Mouse (Mus musculus): ENCODE data around the gene Twnk. TPM values are rescaled to one million over a fixed set of nuclear protein-coding genes. Genes with fewer than 3 reads are reported as not detected.
A peak's percentile ranks its signal among the peaks of the same experiment; 100 is the strongest.

Gene Twnk
- polyA plus RNA-seq, 1 experiment from 2014 or later, result 19.8 TPM

GRCm38 (mm10) chr19:45010646-45011045, 5.2 kb downstream of the Twnk start:
- no peak overlapping the region for H3K9ac ChIP-seq (ENCODE audit: low read depth, low read length)
- H3K36me3 ChIP-seq (ENCODE audit: control insufficient read depth, insufficient read depth, low read length), result peaks cover 13% of the 10 kb centered on the region
- no peaks in the 10 kb centered on the region for H3K27me3 ChIP-seq (replicated peaks; ENCODE audit: control insufficient read depth, insufficient read depth, low read length)
- H3K4me2 ChIP-seq (ENCODE audit: low read depth, low read length), result no peak overlapping the region
- ATAC-seq, result no peak
- no peaks in the 10 kb centered on the region for H3K9me3 ChIP-seq (ENCODE audit: control insufficient read depth, low read length)
- no peak overlapping the region for H3K4me3 ChIP-seq (ENCODE audit: low read length)
- WGBS, result 85% methylated on average over 4 of the region's 4 CpGs
- H3K4me1 ChIP-seq (ENCODE audit: control insufficient read depth, insufficient read depth, low read length), result peaks cover 36% of the 10 kb centered on the region
- no peak overlapping the region for H3K27ac ChIP-seq (ENCODE audit: low read length)

DNA sequence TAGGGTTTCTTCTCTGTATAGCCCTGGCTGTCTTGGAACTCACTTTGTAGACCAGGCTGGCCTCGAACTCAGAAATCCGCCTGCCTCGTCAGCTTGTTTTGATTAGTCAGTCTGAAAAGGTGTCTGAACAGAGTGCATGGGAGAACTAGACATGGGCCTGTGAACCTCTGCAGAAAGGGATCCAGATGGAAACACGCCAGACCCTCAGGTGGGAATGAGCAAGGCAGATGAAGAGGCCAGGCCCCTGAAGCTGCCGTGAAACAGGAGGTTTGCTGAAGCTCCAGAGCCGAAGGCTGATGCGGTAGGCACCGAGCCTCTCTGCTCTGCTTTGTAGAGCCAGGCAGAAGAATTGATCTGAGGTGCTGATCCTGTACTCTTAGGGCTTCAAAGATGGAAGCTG, 6.8 kb downstream of the Twnk start:
- Histone ChIP-seq H3K4me3 (ENCODE audit: low read length) (no peak overlapping the region), H3K9ac (ENCODE audit: low read depth, low read length) (no peak overlapping the region), H3K4me2 (ENCODE audit: low read depth, low read length) (no peak overlapping the region), H3K27me3 (replicated peaks; ENCODE audit: control insufficient read depth, insufficient read depth, low read length) (no peaks in the 10 kb centered on the region), H3K4me1 (ENCODE audit: control insufficient read depth, insufficient read depth, low read length) (peaks cover 33% of the 10 kb centered on the region), H3K36me3 (ENCODE audit: control insufficient read depth, insufficient read depth, low read length) (peaks cover 13% of the 10 kb centered on the region), H3K9me3 (ENCODE audit: control insufficient read depth, low read length) (no peaks in the 10 kb centered on the region), H3K27ac (ENCODE audit: low read length) (no peak overlapping the region)
- no peak for ATAC-seq
- WGBS, result 89% methylated on average over 8 of the region's 8 CpGs

DNA sequence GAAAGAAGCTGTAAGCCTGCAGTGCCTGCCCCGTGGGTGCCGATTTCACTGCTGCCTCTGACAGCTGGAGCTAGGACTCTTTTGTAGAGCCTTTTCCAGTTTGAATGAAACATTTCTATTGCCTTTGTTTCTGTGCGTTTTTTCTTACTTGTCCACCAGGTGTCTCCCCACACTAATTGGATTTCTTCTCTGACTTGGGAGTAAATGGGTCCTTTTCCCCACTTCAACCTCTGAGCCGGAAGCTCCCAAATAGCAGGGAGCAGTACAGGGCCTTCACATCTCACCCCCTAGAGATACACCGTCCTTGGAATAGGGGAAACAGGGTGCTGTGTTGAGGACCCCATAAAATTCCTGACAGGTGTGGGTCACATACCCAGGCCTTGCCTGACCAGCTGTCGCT, 7.2 kb downstream of the Twnk start:
- Histone ChIP-seq H3K9ac (ENCODE audit: low read depth, low read length) (no peak overlapping the region), H3K4me3 (ENCODE audit: low read length) (no peak overlapping the region), H3K9me3 (ENCODE audit: control insufficient read depth, low read length) (no peaks in the 10 kb centered on the region), H3K4me2 (ENCODE audit: low read depth, low read length) (no peak overlapping the region), H3K36me3 (ENCODE audit: control insufficient read depth, insufficient read depth, low read length) (peaks cover 13% of the 10 kb centered on the region), H3K27me3 (replicated peaks; ENCODE audit: control insufficient read depth, insufficient read depth, low read length) (no peaks in the 10 kb centered on the region), H3K27ac (ENCODE audit: low read length) (no peak overlapping the region), H3K4me1 (ENCODE audit: control insufficient read depth, insufficient read depth, low read length) (peaks cover 30% of the 10 kb centered on the region)
- 39% methylated on average over 6 of the region's 6 CpGs for WGBS
- ATAC-seq, result no peak

- H3K9me3 ChIP-seq (ENCODE audit: control insufficient read depth, low read length), result no peaks in the 10 kb centered on the region
- H3K36me3 ChIP-seq (ENCODE audit: control insufficient read depth, insufficient read depth, low read length), result peaks cover 13% of the 10 kb centered on the region
- WGBS, result 42% methylated on average over 6 of the region's 6 CpGs
- peak overlapping the region; percentile 100 for H3K27ac ChIP-seq (ENCODE audit: low read length)
- peak overlapping the region; percentile 31 for H3K9ac ChIP-seq (ENCODE audit: low read depth, low read length)
- no peaks in the 10 kb centered on the region for H3K27me3 ChIP-seq (replicated peaks; ENCODE audit: control insufficient read depth, insufficient read depth, low read length)
- peak overlapping the region; percentile 8 for H3K4me3 ChIP-seq (ENCODE audit: low read length)
- peak overlapping the region; percentile 93 for H3K4me2 ChIP-seq (ENCODE audit: low read depth, low read length)
- no peak for ATAC-seq
- H3K4me1 ChIP-seq (ENCODE audit: control insufficient read depth, insufficient read depth, low read length), result peaks cover 27% of the 10 kb centered on the region
Measured at GRCm38 (mm10) chr19:45013581-45014225, 8.2 kb downstream of the Twnk start.

DNA sequence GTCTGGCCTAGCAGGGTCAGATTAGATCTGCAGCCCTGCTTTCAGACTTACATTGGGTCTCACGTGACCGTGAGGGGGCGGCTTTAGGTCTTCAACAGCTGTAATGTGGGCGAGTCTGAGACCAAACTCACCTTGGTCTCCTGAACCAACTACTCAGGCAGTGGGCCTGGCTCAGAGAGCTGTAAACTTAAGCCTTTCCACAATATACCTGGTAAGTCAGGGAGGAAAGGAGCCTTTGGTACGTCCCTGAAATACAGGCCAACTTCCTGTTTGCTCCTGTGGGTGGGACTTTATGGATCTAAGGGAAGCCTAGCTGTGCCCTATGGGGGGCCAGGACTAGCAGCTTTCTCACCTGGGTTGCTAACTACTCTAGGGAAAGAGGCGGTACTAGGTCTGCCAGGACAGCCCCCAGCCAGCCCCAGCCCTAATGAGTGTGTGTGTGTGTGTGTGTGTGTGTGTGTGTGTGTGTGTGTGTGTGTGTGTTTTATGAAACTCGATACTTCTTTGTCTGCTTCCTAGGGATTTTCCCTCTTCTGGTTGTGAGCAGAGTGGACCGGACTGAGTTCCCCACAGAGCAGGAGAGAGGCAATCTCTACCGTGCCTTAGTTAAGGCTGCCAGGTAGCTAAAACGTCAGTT, 9.0 kb downstream of the Twnk start, which contains the start of gene Lzts2:
Gene Lzts2 (plus strand): TSS at position 80 of the 637 bp plus-strand sequence.
- peaks cover 33% of the 10 kb centered on the region for H3K4me1 ChIP-seq (ENCODE audit: control insufficient read depth, insufficient read depth, low read length)
- peak within 1 kb of the TSS; percentile 92 for H3K9ac ChIP-seq (ENCODE audit: low read depth, low read length)
- no peaks in the 10 kb centered on the region for H3K9me3 ChIP-seq (ENCODE audit: control insufficient read depth, low read length)
- peak within 1 kb of the TSS; percentile 76 for H3K4me3 ChIP-seq (ENCODE audit: low read length)
- peak; percentile 62 for ATAC-seq
- no peaks in the 10 kb centered on the region for H3K27me3 ChIP-seq (replicated peaks; ENCODE audit: control insufficient read depth, insufficient read depth, low read length)
- H3K4me2 ChIP-seq (ENCODE audit: low read depth, low read length), result peak within 1 kb of the TSS; percentile 93
- H3K27ac ChIP-seq (ENCODE audit: low read length), result peak within 1 kb of the TSS; percentile 100
- H3K36me3 ChIP-seq (ENCODE audit: control insufficient read depth, insufficient read depth, low read length), result peaks cover 13% of the 10 kb centered on the region
- WGBS, result 4% methylated on average over 10 of the region's 10 CpGs

GRCm38 (mm10) chr19:45014981-45015402, 9.5 kb downstream of the Twnk start:
- H3K9me3 ChIP-seq (ENCODE audit: control insufficient read depth, low read length), result no peaks in the 10 kb centered on the region
- peak; percentile 32 for ATAC-seq
- peak overlapping the region; percentile 100 for H3K27ac ChIP-seq (ENCODE audit: low read length)
- peaks cover 38% of the 10 kb centered on the region for H3K4me1 ChIP-seq (ENCODE audit: control insufficient read depth, insufficient read depth, low read length)
- H3K4me2 ChIP-seq (ENCODE audit: low read depth, low read length), result peak overlapping the region; percentile 93
- peak overlapping the region; percentile 92 for H3K9ac ChIP-seq (ENCODE audit: low read depth, low read length)
- H3K27me3 ChIP-seq (replicated peaks; ENCODE audit: control insufficient read depth, insufficient read depth, low read length), result no peaks in the 10 kb centered on the region
- WGBS, result under 1% methylated on average over 25 of the region's 25 CpGs
- peak overlapping the region; percentile 76 for H3K4me3 ChIP-seq (ENCODE audit: low read length)
- H3K36me3 ChIP-seq (ENCODE audit: control insufficient read depth, insufficient read depth, low read length), result peaks cover 10% of the 10 kb centered on the region

DNA sequence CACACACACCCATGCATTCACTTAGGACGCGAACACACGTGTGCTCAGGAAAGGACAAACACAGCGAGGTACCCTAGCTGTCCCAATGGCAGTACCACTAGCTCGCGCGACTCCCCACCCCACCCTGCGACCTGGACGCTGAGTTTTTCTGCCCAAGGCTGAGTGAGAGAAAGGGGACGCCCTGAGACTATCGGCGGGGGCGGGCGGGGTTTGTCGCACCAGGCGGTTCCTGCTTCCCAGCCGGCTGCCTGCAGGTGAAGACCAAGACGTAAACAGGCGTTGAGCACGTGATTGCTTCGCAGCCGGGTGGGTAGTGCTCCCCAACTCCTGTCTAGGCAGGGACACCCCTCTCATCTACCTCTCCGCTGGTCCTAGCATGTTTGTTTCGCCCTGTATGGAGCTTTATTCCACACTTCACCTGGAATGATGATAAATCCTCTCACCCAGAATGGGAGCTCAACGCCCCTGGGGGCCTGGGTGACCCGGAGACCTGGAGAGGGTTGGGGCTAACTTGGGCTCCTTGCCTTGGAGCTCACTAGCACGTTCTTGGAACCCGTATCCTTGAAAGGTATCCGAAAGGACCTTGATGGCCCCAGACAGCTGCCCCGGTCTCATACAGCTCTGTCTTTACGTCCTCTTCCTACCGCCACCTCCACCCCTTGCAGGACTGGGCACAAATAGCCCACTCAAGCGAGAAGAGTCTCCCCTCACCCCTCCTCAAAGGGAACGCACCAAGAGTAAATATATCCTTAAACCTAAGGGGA, 10.2 kb downstream of the Twnk start:
- peaks cover 3% of the 10 kb centered on the region; the same call in 1 of the 2 replicates for H3K36me3 ChIP-seq (ENCODE audit: control insufficient read depth, insufficient read depth, low read length)
- peak overlapping the region; percentile 92 for H3K9ac ChIP-seq (ENCODE audit: low read depth, low read length)
- peak; percentile 15; the same call in 1 of the 2 replicates for ATAC-seq
- H3K27ac ChIP-seq (ENCODE audit: low read length), result peak overlapping the region; percentile 100
- H3K9me3 ChIP-seq (ENCODE audit: control insufficient read depth, low read length), result no peaks in the 10 kb centered on the region
- H3K27me3 ChIP-seq (replicated peaks; ENCODE audit: control insufficient read depth, insufficient read depth, low read length), result no peaks in the 10 kb centered on the region
- WGBS, result under 1% methylated on average over 34 of the region's 34 CpGs
- peak overlapping the region; percentile 76 for H3K4me3 ChIP-seq (ENCODE audit: low read length)
- peak overlapping the region; percentile 93 for H3K4me2 ChIP-seq (ENCODE audit: low read depth, low read length)
- H3K4me1 ChIP-seq (ENCODE audit: control insufficient read depth, insufficient read depth, low read length), result peaks cover 46% of the 10 kb centered on the region

- H3K4me2 ChIP-seq (ENCODE audit: low read depth, low read length), result peak overlapping the region; percentile 93
- H3K9me3 ChIP-seq (ENCODE audit: control insufficient read depth, low read length), result no peaks in the 10 kb centered on the region
- peak overlapping the region; percentile 100 for H3K27ac ChIP-seq (ENCODE audit: low read length)
- H3K4me1 ChIP-seq (ENCODE audit: control insufficient read depth, insufficient read depth, low read length), result peaks cover 53% of the 10 kb centered on the region
- peak overlapping the region; percentile 92 for H3K9ac ChIP-seq (ENCODE audit: low read depth, low read length)
- H3K4me3 ChIP-seq (ENCODE audit: low read length), result peak overlapping the region; percentile 76
- WGBS, result 2% methylated on average over 18 of the region's 18 CpGs
- no peaks in the 10 kb centered on the region for H3K27me3 ChIP-seq (replicated peaks; ENCODE audit: control insufficient read depth, insufficient read depth, low read length)
- 0 out of 2 replicates have a peak, but pooled peaks cover under 1% of the 10 kb centered on the region for H3K36me3 ChIP-seq (ENCODE audit: control insufficient read depth, insufficient read depth, low read length)
- peak; percentile 26 for ATAC-seq
Measured at GRCm38 (mm10) chr19:45016341-45017215, 11.1 kb downstream of the Twnk start.

All from intestine, embryonic 16.5 days (tissue).